Mouse (Mus musculus) heart, postnatal 10 days (tissue): ENCODE data around the gene Hoxc13. TPM values are rescaled to one million over a fixed set of nuclear protein-coding genes. Genes with fewer than 3 reads are reported as not detected.

Source experiments
- DNase-seq, 2 experiments: peaks; one replicate each; pipeline ENCODE4 v3.0.0; 2021
- intact Hi-C: fragments of 180-260 bp; cut with DNase I; formaldehyde crosslinking; loops from one replicate; pipeline ENCODE4 v1.15.1; 2025
- total RNA-seq, 2 experiments: library from RNA; stranded (reverse); gene quantifications; 2 replicates each; pipeline ENCODE4 v1.2.3; 2021

Hoxc13 gene
- total RNA-seq, 2 experiments from 2014 or later = not detected

DNA sequence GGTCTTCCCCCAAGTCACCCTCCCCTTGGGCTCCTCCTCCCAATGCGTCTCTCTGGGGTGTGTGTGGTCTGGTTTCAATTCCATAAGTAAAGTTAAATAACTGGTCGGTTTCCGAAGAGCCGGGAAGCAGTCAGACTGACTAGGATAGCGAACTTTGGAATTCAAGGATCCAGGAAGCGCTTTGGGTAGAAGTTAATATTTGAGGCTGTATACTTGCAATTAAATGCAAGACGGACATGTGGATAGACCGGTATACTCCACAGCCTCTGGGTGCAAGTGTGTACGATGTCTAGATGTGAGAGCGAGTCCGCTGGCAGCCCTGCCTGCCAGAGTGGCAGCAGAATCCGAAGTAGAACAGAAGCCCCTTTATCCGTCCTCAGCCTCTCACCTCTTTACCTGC is 41.6 kb downstream of the Hoxc13 start:
- no peak for DNase-seq

DNA sequence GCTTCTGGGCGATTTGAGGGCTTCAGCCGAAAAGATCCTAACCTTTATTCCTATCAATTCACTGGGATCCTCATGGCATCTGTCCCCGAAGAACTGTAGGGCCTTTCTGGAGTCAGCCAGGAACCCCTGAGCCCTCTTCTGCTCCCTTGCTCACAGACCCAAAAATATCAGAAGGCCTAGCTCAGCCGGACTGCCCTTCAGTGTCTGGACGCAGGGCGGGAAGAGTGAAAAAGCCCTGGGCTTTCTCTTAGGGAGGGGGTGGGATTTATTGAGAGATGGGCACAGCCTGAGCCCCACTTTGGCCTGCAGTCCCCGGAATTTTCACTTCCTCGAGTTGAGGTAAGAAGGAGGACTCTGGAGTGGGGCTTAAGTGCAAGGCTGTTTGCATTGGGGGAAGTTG is 42.4 kb downstream of the Hoxc13 start:
- no peak for DNase-seq
- intact Hi-C loops = no loop called here

More for the DNA sequence above, 41.6 kb downstream of the Hoxc13 start:
- intact Hi-C loops = no loop called here

DNA sequence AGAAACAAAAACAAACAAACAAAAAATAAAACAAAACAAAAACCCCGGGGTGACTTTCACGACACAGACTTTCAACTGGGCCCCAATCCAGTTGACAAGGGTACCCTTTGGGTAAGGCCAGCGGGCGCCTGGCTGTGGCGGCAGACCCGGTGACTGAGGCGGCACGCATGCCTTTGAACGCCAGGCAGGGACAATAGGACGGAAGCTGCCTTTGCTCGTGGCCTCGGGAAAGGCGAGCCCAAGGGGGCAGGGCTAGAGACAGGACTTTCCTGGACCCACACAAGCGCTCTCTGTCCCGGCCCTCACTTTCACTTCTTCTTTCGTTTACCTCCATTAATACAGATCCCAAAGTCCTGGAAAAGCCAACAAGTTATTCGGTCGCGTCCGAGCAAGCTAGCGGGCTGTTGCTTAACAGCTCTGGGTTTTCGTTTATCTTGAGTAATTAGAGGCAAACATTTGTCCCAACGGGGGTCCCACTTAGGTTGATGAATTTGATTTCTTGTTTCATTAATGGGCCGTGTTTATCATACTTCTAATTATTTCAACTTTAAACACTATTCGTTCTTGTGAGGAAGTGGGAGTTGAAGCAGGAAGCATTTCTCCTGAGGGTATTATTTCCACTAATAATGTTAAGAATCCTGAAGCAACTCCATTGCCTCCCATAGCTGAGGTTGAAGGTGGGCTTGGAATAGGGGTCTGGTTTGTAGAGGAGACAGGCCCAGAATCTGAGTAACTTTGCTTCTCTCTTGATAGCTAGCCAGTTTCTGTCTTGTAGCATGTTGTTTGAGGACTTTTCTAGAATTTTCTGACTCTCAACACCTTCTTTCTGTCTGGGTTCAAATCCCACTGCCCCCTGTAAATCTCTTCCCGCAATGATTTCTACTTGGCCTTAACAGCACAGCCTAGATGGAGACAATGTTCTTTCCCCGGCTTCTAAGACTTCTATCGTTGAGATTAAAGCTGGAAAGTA is 43.1 kb downstream of the Hoxc13 start:
- DNase-seq = peak; percentile 26 to 47
- intact Hi-C loops = no loop called here

DNA sequence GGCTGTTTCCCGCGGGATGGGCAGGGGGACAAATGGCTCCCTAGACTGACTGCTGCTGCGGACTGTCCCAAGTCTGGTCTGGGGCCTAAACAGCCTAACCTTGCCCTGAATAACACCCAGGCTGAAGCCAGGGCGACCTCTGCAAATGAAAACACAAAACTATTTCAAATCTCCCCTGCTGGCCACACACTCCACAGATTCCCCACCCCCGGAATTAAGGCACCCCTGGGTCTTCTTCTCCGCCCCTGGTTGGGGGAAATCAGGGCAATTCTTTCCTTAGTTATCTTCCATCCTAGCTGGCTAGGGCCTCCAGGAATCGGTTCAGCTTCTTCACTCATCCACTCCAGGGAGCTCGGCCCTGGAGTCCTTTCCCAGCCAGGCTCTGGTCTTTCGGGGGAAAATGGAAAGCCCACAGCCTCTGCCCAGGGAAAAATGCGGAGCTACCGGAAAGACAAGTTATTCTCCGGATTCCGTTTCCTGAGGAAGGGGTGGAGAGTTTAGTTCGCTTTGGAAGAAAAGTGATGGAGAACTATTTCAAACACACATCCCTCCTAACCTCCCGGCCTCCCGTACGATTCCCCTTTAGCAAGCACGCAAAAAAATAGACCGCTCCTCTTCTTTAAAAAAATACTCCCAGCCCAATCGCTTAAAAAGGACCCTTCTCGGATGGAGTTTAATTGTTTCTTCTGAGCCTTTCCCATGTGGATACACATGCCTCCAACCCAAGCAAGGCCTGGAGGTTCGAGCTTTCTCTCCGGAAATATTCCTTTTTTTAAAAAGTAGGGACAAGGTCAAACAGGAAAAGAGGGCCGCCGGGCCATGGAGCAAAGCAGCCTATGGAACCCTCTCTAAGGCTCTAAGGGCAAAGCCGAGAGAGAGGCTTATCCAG is 44.3 kb downstream of the Hoxc13 start:
- intact Hi-C loops = no loop called here
- no peak for DNase-seq

DNA sequence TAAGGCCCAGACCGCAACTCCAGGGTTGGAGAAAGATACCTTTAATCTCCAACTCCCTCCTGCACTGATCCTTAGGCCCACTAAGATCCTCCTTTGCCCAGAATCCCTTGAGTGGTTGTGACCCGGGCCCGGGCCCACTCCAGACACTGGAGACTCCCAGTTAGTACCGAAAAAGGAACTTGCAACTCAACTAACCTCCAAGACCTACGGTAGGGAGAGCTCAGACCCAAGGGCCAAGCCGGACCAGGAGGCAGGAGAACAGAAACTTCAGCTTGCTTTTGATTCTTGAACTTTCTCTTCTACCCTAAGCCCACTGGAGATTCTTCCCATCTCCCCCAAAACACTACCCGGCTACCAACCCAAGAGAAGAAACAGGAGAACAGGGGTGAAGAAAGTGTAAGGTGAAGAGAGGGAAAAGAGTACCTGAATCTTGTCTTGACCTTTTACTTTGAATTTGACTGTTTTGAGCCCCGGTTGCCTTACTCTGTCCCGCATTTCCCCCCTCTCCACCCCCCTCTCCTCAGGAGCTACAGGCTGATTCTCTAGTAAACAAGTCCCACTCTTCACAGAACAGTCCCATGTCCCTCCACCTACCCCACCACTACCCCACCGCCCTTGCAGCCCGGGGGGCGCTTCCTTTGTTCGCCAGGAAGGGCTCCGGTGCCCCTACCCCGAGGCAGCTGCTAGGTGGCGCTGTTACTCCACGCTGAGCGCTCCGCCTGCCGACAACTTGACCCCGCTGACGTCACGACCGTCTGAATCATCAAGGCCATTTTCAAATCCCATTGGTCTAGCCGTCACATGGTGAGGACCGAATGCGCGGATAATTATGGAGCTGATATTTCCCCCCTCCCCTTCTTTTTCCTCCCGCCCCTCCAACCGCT is 45.2 kb downstream of the Hoxc13 start:
- intact Hi-C loops = no loop called here
- DNase-seq = peak; percentile 44 to 72

DNA sequence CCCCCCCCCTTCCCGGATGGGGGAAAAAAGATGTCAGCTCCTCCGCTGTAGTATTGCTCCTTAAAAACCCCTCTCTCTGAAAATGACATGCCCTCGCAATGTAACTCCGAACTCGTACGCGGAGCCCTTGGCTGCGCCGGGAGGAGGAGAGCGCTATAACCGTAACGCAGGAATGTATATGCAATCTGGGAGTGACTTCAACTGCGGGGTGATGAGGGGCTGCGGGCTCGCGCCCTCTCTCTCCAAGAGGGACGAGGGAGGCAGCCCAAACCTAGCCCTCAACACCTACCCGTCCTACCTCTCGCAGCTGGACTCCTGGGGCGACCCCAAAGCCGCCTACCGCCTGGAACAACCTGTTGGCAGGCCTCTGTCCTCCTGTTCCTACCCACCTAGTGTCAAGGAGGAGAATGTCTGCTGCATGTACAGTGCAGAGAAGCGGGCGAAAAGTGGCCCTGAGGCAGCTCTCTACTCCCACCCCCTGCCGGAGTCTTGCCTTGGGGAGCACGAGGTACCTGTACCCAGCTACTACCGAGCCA is 45.9 kb downstream of the Hoxc13 start, which contains the start of gene Hoxc10:
Hoxc10 (plus strand) TSS at position 21 of the 536 bp plus-strand sequence.
- no peak for DNase-seq
- intact Hi-C loops = no loop called here

DNA sequence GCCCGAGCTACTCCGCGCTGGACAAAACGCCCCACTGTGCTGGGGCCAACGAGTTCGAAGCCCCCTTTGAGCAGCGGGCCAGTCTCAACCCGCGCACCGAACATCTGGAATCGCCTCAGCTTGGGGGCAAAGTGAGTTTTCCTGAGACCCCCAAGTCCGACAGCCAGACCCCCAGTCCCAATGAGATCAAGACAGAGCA is 46.3 kb downstream of the Hoxc13 start, which contains the start of gene Hoxc5:
Hoxc5 (plus strand) TSS at position 132 of the 199 bp plus-strand sequence.
- intact Hi-C loops = no loop called here
- DNase-seq = no peak

DNA sequence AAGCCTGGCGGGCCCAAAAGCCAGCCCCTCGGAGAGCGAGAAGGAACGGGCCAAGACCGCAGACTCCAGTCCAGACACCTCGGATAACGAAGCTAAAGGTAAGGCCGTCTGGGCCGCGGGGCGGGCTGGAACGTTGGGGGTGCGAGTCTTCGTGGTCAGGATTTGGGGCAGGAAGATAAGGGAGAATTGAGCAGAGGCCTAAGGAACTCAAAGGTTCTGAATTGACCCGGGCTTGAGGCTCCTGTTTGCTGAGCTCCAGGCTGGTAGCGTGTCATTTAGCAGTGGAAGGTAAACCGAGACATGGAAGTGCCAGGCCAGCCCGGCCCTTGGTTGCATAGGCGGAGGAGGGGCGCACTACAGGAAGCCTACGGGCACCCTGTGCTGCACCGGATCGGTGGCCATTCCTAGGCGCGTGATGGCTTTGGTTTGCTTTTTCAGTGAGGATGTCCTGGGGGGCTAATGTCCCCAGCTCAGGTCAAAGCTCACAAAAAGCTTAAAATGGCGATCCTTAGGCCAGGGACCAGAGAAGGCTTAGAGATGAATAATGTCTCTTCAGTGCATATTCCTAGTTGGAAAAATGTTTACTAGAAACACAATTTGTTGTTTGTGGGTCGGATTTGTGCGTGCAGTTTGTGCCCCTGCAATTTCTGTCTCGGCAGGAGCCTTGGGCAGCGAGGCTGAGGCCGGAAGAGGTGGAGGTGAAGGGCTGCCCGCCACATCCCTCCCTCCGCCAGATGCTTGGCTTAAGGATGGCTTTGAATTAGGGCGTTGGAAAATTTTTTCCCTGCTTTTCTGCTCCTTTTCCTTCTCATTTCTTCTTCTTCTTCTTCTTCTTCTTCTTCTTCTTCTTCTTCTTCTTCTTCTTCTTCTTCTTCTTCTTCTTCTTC is 46.9 kb downstream of the Hoxc13 start:
- intact Hi-C loops = no loop called here
- no peak for DNase-seq

DNA sequence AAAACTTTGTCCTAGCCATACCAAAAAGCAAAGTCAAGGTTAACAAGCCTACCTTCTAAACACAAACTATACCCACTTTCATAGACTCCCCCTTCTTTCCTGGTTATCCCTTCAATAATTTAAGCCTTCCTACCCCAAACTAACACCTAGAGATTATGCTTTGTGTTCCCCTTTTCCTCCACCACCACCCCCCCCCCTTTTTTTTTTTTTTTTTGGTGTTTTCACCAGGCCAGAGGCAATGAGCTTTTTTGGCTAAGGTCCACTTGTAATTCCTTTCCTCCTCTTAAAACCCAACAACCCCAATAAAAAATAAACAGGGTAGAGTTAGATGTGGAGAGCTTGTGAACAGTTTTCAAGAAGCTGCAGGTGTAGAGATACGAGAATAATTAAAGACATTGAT is 48.4 kb downstream of the Hoxc13 start:
- no peak for DNase-seq
- intact Hi-C loops = no loop called here

DNA sequence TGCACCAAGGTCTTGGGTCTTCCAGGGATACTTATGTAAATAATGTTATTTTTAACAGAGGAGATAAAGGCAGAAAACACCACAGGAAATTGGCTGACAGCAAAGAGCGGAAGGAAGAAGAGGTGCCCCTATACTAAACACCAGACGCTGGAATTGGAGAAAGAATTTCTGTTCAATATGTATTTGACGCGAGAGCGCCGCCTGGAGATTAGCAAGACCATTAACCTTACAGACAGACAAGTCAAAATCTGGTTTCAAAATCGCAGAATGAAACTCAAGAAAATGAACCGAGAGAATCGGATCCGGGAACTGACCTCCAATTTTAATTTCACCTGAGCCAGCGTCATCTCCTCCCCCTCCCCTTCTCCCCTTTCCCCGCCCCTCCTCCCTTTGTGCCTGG is 49.8 kb downstream of the Hoxc13 start:
- DNase-seq = no peak
- intact Hi-C loops = loop anchor here (2.0 kb wide), 1 partner anchor 210 kb away; no protein-coding TSS in a partner anchor

DNA sequence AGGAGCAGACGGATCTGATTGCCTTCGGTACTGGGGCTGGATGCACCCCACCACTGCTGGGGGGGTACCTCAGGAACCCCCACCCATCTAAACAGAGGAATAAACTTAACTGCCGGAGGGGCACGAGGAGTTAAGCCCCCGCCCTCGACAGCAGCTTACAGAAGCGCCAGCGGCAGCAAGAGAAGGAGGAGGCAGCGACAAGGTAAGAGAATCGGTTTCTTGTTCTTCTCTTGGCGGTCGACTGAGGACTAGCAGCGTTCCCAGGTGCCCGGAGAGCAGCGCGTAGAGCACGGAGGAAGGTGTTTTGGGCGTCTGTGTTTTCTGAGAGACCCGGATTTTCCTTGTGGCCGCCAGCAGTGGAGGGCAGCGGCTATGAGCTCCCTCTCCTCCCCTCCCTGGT is 51.4 kb downstream of the Hoxc13 start:
- no peak for DNase-seq
- intact Hi-C loops = no loop called here

DNA sequence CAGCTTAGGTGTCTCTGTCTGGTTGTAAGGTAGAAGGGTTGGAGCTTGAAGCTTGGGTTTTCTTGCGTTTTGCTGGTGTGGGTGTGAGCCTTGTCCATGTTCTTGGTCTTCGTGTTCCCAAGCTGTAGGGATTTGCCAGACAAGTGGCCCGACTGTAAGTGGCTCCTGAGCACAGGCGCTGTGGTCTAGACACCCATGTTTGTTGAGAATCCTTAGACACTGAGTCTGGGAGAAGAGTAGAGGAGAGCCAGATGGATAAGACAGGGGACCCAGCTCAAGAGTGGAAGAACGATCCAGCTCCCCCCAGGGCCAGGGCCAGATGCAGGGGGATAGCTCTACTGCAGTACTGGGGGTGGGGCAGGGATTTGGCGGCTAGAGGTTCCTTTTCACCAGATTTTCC is 51.9 kb downstream of the Hoxc13 start:
- no peak for DNase-seq
- intact Hi-C loops = no loop called here

DNA sequence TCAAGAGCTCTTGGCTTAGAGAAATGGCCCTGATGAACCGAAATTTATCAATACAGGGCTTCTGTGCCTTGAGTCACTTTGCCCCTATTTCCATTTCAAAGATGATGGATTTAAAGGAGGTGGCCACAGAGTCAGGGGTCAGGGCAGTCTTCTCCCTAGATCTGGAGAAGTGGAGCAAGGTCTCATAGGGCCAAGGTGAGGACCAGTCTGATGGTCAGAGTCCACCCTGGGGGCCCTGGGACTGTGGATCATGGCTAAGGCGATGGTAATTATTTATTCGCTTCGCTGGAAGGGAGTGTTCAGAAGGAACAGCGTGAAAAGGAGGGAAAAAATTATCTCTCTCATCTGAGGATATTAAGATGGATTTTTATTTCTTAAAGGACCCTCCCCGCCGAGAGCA is 54.1 kb downstream of the Hoxc13 start:
- DNase-seq = no peak
- intact Hi-C loops = no loop called here

DNA sequence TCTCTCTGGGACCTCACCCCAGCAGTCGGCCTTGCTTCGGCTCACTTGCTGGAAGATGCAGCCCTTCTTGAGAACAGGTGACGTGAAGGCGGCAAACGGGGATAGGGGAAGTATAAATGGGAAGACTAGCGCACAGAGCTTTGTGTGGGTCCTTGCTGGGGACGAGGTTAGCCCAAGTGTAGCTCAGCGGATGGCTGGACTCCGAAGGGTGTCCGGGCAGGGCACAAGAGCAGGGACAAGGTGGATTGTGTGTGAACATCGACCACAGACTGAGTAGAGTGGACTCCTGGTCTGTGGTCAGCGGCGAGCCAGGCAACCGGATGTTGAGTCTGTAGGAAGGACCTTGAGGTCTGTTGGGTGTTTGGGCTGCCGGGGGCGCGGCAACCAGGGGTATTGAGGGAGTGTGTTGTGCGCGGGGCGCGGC is 54.8 kb downstream of the Hoxc13 start:
- no peak for DNase-seq
- intact Hi-C loops = no loop called here

DNA sequence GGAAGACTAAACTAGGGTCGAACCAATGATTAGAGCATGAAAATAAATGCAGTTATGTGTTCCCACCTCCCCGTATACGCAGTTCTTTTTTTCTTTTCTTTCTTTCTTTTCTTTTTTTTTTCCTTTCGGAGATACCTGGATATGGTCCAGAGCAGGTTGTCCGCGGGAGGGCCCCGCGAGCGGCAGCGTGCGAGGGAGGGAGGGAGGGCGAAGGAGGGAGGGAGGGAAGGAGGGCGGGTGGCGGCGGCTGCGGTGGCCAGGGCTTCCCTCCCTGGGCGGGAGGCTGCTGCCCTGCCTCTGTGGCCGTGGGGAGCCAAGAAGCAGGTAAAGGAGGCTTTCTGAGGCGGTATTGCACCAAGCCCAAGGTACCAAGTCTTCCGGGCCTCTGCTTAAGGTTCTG is 55.3 kb downstream of the Hoxc13 start, which contains the start of gene Hoxc9:
Hoxc9 (plus strand) TSS at position 269 of the 400 bp plus-strand sequence.
- intact Hi-C loops = no loop called here
- no peak for DNase-seq

DNA sequence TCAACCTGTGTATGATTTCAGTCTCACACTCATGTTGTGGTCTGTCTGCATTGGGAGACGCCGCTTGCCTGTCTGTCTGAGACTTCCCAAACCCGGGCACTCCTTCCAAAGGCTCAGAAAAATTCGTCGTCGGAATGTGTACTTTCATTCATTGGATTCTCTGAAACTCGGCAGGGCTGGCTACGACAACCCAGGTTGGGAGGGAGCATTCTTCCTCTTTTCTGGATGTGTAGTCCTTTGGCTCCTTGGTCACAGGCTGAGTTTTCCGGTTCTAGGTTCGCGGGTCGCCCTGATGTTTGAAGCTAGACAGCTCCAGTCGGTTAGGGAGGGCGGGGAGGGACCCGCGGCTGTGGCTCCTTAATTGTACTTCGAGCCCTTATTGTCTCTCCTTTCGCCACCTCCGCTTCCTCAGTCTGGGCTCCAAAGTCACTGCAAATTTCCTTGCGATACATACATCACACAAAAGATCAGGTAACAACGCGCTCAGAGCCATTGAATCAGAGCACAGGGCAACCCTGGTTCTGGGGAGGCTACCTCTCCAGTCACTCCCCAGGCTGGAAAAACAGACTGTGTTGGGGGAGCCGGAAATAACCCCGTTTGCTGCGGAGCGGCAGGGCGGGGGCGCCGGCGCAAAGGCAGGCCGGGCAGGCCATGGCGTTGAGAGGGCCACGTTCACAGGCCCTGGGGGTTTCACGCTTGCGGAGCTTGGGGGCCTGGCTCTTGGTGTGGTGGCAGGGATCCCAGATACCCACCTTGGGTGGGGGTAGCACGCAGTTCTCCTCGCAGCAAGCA is 55.9 kb downstream of the Hoxc13 start:
- no peak for DNase-seq
- intact Hi-C loops = no loop called here

DNA sequence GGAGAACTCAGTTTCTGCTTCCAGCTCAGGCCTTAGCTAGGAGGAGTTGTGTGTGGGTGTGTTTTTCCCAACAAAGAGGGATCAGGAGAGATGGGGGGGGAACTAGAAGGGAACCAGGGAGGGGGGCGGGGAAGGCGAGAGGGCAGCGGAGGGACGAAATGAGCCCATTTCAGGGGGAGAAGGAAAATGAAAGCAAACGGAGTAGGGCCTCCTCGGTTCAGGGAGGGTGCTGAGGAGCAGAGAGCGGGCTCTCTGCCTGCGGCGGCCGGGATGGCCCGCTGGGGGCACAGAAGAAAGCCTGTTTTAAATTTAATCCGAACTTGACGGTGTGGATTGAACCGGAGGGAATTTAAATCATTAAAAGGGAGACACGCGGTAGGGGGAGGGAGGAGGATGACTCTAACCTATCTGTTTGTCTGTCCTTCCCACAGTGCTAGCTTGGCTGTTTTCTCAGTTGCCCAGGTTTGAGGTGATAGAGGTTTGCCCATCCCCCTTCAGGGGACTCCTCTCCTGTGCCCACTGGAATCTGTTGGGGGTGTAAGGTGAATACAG is 56.6 kb downstream of the Hoxc13 start:
- DNase-seq = no peak

More for the DNA sequence above, 56.6 kb downstream of the Hoxc13 start:
- intact Hi-C loops = no loop called here
